ENCODE assay signal across 8 mouse cellular contexts in the genomic region with DNA sequence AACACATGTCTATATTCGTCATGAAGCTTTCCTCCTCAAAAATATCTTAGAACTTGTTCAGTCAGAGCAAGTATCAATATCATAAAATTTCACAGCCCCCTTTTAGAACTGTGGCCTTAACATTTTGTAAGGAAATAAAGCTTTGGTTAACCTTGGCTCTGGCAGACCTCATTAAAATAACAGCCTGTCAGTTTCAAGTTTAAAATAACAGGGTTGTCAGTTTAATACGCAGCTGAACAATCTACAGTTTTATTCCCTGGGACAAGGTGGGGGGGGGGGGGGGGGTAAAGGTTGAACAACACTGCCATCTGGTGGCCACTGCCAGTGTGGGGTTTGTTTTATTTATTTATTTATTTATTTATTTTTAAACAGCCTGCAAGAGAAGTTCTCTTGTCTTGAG.
DNase-seq lines count a peak whose midpoint lies in the region; ATAC-seq lines count a peak whose summit lies in the region.

No protein-coding gene starts in this region.

- no peak overlapping the region for H3K27ac ChIP-seq in intestine, embryonic 14.5 days (ENCODE audit: low read depth)
- no peak overlapping the region for H3K27ac ChIP-seq in intestine, embryonic 16.5 days (ENCODE audit: low read length)
- H3K27ac ChIP-seq in forebrain, embryonic 16.5 days (ENCODE audit: low read length), result no peak overlapping the region

- no peak for ATAC-seq in intestine, embryonic 14.5 days (replicated peaks; ENCODE audit: low FRiP score, low TSS enrichment, low read depth)
- no peak; the same call in 1 of the 2 replicates for ATAC-seq in intestine, embryonic 16.5 days
- ATAC-seq in forebrain, embryonic 16.5 days, result peak; percentile 62

- no peak overlapping the region for H3K9ac ChIP-seq in intestine, embryonic 14.5 days (ENCODE audit: low read length)
- H3K9ac ChIP-seq in intestine, embryonic 16.5 days (ENCODE audit: low read depth, low read length), result no peak overlapping the region
- H3K9ac ChIP-seq in forebrain, embryonic 16.5 days (replicated peaks; ENCODE audit: low read depth, low read length), result no peak overlapping the region

- intact Hi-C loops in left cerebral cortex, postnatal 14 days (cut with DNase I), result loop anchor here (10.0 kb wide), 2 partner anchors 124 to 1004 kb away; no protein-coding TSS in a partner anchor

- H3K4me2 ChIP-seq in intestine, embryonic 14.5 days (ENCODE audit: low read length), result no peak overlapping the region
- H3K4me2 ChIP-seq in intestine, embryonic 16.5 days (ENCODE audit: low read depth, low read length), result no peak overlapping the region
- H3K4me2 ChIP-seq in forebrain, embryonic 16.5 days (ENCODE audit: low read length), result no peak overlapping the region

- no peaks in the 10 kb centered on the region for H3K27me3 ChIP-seq in intestine, embryonic 14.5 days (replicated peaks; ENCODE audit: control insufficient read depth, insufficient read depth, low read length)
- no peaks in the 10 kb centered on the region for H3K27me3 ChIP-seq in intestine, embryonic 16.5 days (replicated peaks; ENCODE audit: control insufficient read depth, insufficient read depth, low read length)
- no peaks in the 10 kb centered on the region for H3K27me3 ChIP-seq in forebrain, embryonic 16.5 days (replicated peaks; ENCODE audit: control insufficient read depth, insufficient read depth, low read length)

- H3K4me1 ChIP-seq in intestine, embryonic 14.5 days (replicated peaks; ENCODE audit: control insufficient read depth, insufficient read depth, low read length), result no peaks in the 10 kb centered on the region
- H3K4me1 ChIP-seq in intestine, embryonic 16.5 days (ENCODE audit: control insufficient read depth, insufficient read depth, low read length), result no peaks in the 10 kb centered on the region
- H3K4me1 ChIP-seq in forebrain, embryonic 16.5 days (replicated peaks; ENCODE audit: control insufficient read depth, insufficient read depth, low read length), result peaks cover 3% of the 10 kb centered on the region; the same call in 1 of the 2 replicates

- no peaks in the 10 kb centered on the region for H3K36me3 ChIP-seq in intestine, embryonic 14.5 days (ENCODE audit: control insufficient read depth, insufficient read depth, low read length)
- H3K36me3 ChIP-seq in intestine, embryonic 16.5 days (ENCODE audit: control insufficient read depth, insufficient read depth, low read length), result no peaks in the 10 kb centered on the region
- H3K36me3 ChIP-seq in forebrain, embryonic 16.5 days (ENCODE audit: control insufficient read depth, insufficient read depth), result no peaks in the 10 kb centered on the region

- no peaks in the 10 kb centered on the region for H3K9me3 ChIP-seq in intestine, embryonic 14.5 days (ENCODE audit: control insufficient read depth, low read length)
- H3K9me3 ChIP-seq in intestine, embryonic 16.5 days (ENCODE audit: control insufficient read depth, low read length), result no peaks in the 10 kb centered on the region
- no peaks in the 10 kb centered on the region for H3K9me3 ChIP-seq in forebrain, embryonic 16.5 days (ENCODE audit: control insufficient read depth, low read length)

- WGBS in intestine, embryonic 14.5 days, result 11% methylated on average over 2 of the region's 2 CpGs
- WGBS in intestine, embryonic 16.5 days, result 17% methylated on average over 2 of the region's 2 CpGs
- WGBS in forebrain, embryonic 16.5 days, result 29% methylated on average over 2 of the region's 2 CpGs

- no peak overlapping the region for H3K4me3 ChIP-seq in intestine, embryonic 14.5 days (ENCODE audit: low read depth, low read length)
- no peak overlapping the region for H3K4me3 ChIP-seq in intestine, embryonic 16.5 days (ENCODE audit: low read length)
- no peak overlapping the region for H3K4me3 ChIP-seq in forebrain, embryonic 16.5 days (replicated peaks; ENCODE audit: low read length)

- DNase-seq in intestine, embryonic 14.5 days (ENCODE audit: low spot score), result peak; percentile 65
- DNase-seq in B cell, adult 2 months, result peak; percentile 11 to 18
- DNase-seq in ZHBTc4 (ENCODE audit: low read depth, low spot score), result peak; percentile 62
- peak; percentile 37 for DNase-seq in lung, postnatal 10 days
- no peak for DNase-seq in frontal cortex, postnatal 36 days (ENCODE audit: low spot score in 2 of 2)
- DNase-seq in left cerebral cortex, postnatal 14 days (ENCODE audit: low spot score in 2 of 2), result no peak

Comparison
In these comparisons a context has a peak if more than half of its experiments do, and no peak if none do; other contexts are left out.
1. DNase-seq: peak in intestine, embryonic 14.5 days (single experiment), B cell, adult 2 months (2 of 2), ZHBTc4 (single experiment) and lung, postnatal 10 days (single experiment); none in frontal cortex, postnatal 36 days (0 of 2) and left cerebral cortex, postnatal 14 days (0 of 2).